Mouse (Mus musculus) kidney, postnatal 10 days (tissue): ENCODE data around the gene Sez6l.

ENCODE experiments used
- DNase-seq: peaks from one replicate; pipeline ENCODE4 v3.0.0; 2021; ENCODE audit warnings: mixed read lengths

The Sez6l gene

GRCm38 (mm10) chr5:112576993-112577670, at the start of gene Sez6l:
TSS of gene Sez6l (minus strand) at chr5:112577185.
- DNase-seq = peak; percentile 58

GRCm38 (mm10) chr5:112625555-112626160, 48.7 kb upstream of the Sez6l start:
- DNase-seq = no peak

GRCm38 (mm10) chr5:112622946-112623345, 46.0 kb upstream of the Sez6l start:
- no peak for DNase-seq

- no peak for DNase-seq
Observed at GRCm38 (mm10) chr5:112620256-112620655, 43.3 kb upstream of the Sez6l start.

GRCm38 (mm10) chr5:112619344-112619743, 42.4 kb upstream of the Sez6l start:
- no peak for DNase-seq

- no peak for DNase-seq
Observed at GRCm38 (mm10) chr5:112617602-112618247, 40.7 kb upstream of the Sez6l start.

- no peak for DNase-seq
Observed at GRCm38 (mm10) chr5:112615946-112616617, 39.1 kb upstream of the Sez6l start.

- DNase-seq = peak; percentile 72
Observed at GRCm38 (mm10) chr5:112607867-112608516, 31.0 kb upstream of the Sez6l start.

GRCm38 (mm10) chr5:112607119-112607518, 30.1 kb upstream of the Sez6l start:
- peak; percentile 18 for DNase-seq

- DNase-seq = no peak
Observed at GRCm38 (mm10) chr5:112605371-112605770, 28.4 kb upstream of the Sez6l start.

GRCm38 (mm10) chr5:112604251-112604650, 27.3 kb upstream of the Sez6l start:
- no peak for DNase-seq

- peak; percentile 11 for DNase-seq
Observed at GRCm38 (mm10) chr5:112603594-112603993, 26.6 kb upstream of the Sez6l start.

- DNase-seq = peak; percentile 39
Observed at GRCm38 (mm10) chr5:112600309-112600939, 23.4 kb upstream of the Sez6l start.

- DNase-seq = no peak
Observed at GRCm38 (mm10) chr5:112599538-112600308, 22.7 kb upstream of the Sez6l start.

- peak; percentile 60 for DNase-seq
Observed at GRCm38 (mm10) chr5:112597876-112598275, 20.9 kb upstream of the Sez6l start.

- DNase-seq = no peak
Observed at GRCm38 (mm10) chr5:112597307-112597706, 20.3 kb upstream of the Sez6l start.

GRCm38 (mm10) chr5:112596729-112597128, 19.7 kb upstream of the Sez6l start:
- no peak for DNase-seq

- no peak for DNase-seq
Observed at GRCm38 (mm10) chr5:112595701-112596632, 19.0 kb upstream of the Sez6l start.

- DNase-seq = no peak
Observed at GRCm38 (mm10) chr5:112591706-112592105, 14.7 kb upstream of the Sez6l start.

GRCm38 (mm10) chr5:112586071-112586470, 9.1 kb upstream of the Sez6l start:
- DNase-seq = no peak
